Mouse (Mus musculus) MEL (cell line): ENCODE results near the gene Nrxn2.

Experiments used
- CTCF ChIP-seq, 3 experiments: IDR thresholded peaks in 2 of 3; conservative IDR thresholded peaks in 1 of 3; 2 replicates each; pipeline ENCODE4 v1.5.1; 2011 to 2012; ENCODE audit warnings: low read length in 3 of 3, low read depth in 2 of 3, mild to moderate bottlenecking in 2 of 3, improper control_type of control experiment in 1 of 3, inconsistent platforms in 1 of 3, mixed read lengths in 1 of 3, moderate library complexity in 1 of 3; ENCODE audit not compliant: control insufficient read depth in 1 of 3, insufficient read depth in 1 of 3, poor library complexity in 1 of 3, severe bottlenecking in 1 of 3
- RAD21 ChIP-seq: IDR thresholded peaks from 2 replicates; pipeline ENCODE4 v1.6.1; 2011; ENCODE audit warnings: mild to moderate bottlenecking, low read depth, low read length, improper control_type of control experiment

- peak; percentile 46 to 62 (median 49) for TF ChIP-seq CTCF (IDR thresholded peaks at IDR 0.05 in 2 of 3, conservative IDR thresholded peaks at IDR 0.05 in 1 of 3; ENCODE audit: control insufficient read depth in 1 of 3, insufficient read depth in 1 of 3, low read depth in 2 of 3, low read length in 3 of 3, poor library complexity in 1 of 3, severe bottlenecking in 1 of 3)
- peak; percentile 9; the same call in 1 of the 2 replicates for TF ChIP-seq RAD21
These were observed 48.4 kb downstream of the Nrxn2 start for GRCm38 (mm10) chr19:6466945-6467344.
